ENCODE assay signal across 7 mouse cellular contexts in the genomic region with DNA sequence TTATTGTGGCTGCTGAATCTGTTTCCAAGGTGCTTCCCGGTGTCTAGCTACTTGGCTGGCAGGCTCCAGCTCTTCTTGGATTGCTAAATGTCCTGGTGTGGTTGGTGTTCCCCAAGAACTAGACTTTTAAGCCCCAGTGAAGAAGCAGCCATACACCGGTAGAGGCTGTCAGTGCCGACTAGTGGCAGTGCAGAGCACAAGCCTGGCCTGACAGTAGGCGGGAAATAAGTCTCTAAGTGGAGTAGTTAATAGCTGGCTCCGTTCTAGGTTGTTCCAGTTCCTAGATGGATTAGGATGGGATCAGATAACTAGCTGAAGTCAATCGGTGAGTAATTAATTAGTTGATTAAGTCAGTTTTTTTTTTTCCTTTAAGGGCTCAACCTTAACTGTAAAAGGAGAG. TPM values are rescaled to one million over a fixed set of nuclear protein-coding genes. Genes with fewer than 3 reads are reported as not detected.
DNase-seq lines count a peak whose midpoint lies in the region; ATAC-seq lines count a peak whose summit lies in the region.

No protein-coding gene starts in this region.

- no peak for DNase-seq in heart, embryonic 10.5 days (ENCODE audit: low spot score)
- DNase-seq in A20 (ENCODE audit: low read depth, low spot score), result peak; percentile 52
- peak; percentile 32 to 35 for DNase-seq in CD8-positive naive resting alpha-beta T cell, adult 2 months (ENCODE audit: low read depth in 2 of 2, low spot score in 2 of 2)
- peak; percentile 43 to 58 for DNase-seq in heart, postnatal 10 days
- DNase-seq in lung, postnatal 14 days, result peak; percentile 39
- no peak for DNase-seq in frontal cortex, postnatal 36 days (ENCODE audit: low spot score in 2 of 2)

- H3K36me3 ChIP-seq in heart, embryonic 14.5 days (ENCODE audit: control insufficient read depth, insufficient read depth, low read length), result peaks cover 43% of the 10 kb centered on the region
- peaks cover 42% of the 10 kb centered on the region for H3K36me3 ChIP-seq in heart, embryonic 10.5 days

- no peaks in the 10 kb centered on the region for H3K27me3 ChIP-seq in heart, embryonic 14.5 days (ENCODE audit: control insufficient read depth, insufficient read depth, low read length)
- H3K27me3 ChIP-seq in heart, embryonic 10.5 days (ENCODE audit: insufficient read depth, poor library complexity, severe bottlenecking), result no peaks in the 10 kb centered on the region

- H3K9ac ChIP-seq in heart, embryonic 14.5 days (ENCODE audit: low read length), result no peak overlapping the region

- no peak overlapping the region for H3K4me3 ChIP-seq in heart, embryonic 14.5 days (ENCODE audit: control insufficient read depth in 1 of 2, insufficient read depth in 1 of 2, low read depth in 1 of 2, low read length in 2 of 2)
- H3K4me3 ChIP-seq in heart, embryonic 10.5 days, result no peak overlapping the region

- peak overlapping the region; percentile 95; the same call in 1 of the 2 replicates for H3K4me2 ChIP-seq in heart, embryonic 14.5 days (ENCODE audit: low read length)

- intact Hi-C loops in heart, postnatal 10 days (cut with DNase I), result no loop called here

- WGBS in heart, embryonic 14.5 days, result 38% methylated on average over 6 of the region's 6 CpGs
- 59% methylated on average over 6 of the region's 6 CpGs for WGBS in heart, embryonic 10.5 days

- peaks cover 6 to 33% of the 10 kb centered on the region in 2 experiments for H3K4me1 ChIP-seq in heart, embryonic 14.5 days (ENCODE audit: control insufficient read depth in 2 of 2, insufficient read depth in 2 of 2, low read length in 2 of 2)
- H3K4me1 ChIP-seq in heart, embryonic 10.5 days, result peaks cover 32% of the 10 kb centered on the region

- ATAC-seq in heart, embryonic 14.5 days (ENCODE audit: insufficient number of reproducible peaks, insufficient read depth, low FRiP score, low read depth), result no peak

- no peak overlapping the region for H3K27ac ChIP-seq in heart, embryonic 14.5 days (replicated peaks in 1 of 2; ENCODE audit: control insufficient read depth in 1 of 2, insufficient read depth in 1 of 2, low read depth in 2 of 2, low read length in 2 of 2)
- no peak overlapping the region for H3K27ac ChIP-seq in heart, embryonic 10.5 days

- H3K9me3 ChIP-seq in heart, embryonic 14.5 days (ENCODE audit: control insufficient read depth, low read length), result no peaks in the 10 kb centered on the region
- H3K9me3 ChIP-seq in heart, embryonic 10.5 days, result no peaks in the 10 kb centered on the region

RNA-seq across cellular contexts. Expression of a gene that starts 3.9 kb away (rescaled TPM):
- 9.3 and 9.6 TPM in 2 replicates for polyA plus RNA-seq in heart, embryonic 14.5 days (2014; fragmentation: Nextera tagmentation; extraction: Ambion mirVana)
- polyA plus RNA-seq in heart, embryonic 10.5 days (2016; fragmentation: Nextera tagmentation; extraction: Ambion mirVana), result 14.1 and 15.6 TPM in 2 replicates
- total RNA-seq in heart, postnatal 10 days (2021), result 1 to 10 TPM; 8.9 to 9.2 TPM

RNA-seq across cellular contexts. Expression of a gene that starts 40.3 kb away (rescaled TPM):
- 102 and 106 TPM in 2 replicates for polyA plus RNA-seq in heart, embryonic 14.5 days (2014; fragmentation: Nextera tagmentation; extraction: Ambion mirVana)
- 74.9 and 90.0 TPM in 2 replicates for polyA plus RNA-seq in heart, embryonic 10.5 days (2016; fragmentation: Nextera tagmentation; extraction: Ambion mirVana)
- 10 to 100 TPM; 48.5 to 49.9 TPM for total RNA-seq in heart, postnatal 10 days (2021)

RNA-seq across cellular contexts. Expression of a gene that starts 40.4 kb away (rescaled TPM):
- polyA plus RNA-seq in heart, embryonic 14.5 days (2014; fragmentation: Nextera tagmentation; extraction: Ambion mirVana), result 13.9 and 16.8 TPM in 2 replicates
- 20.4 and 22.4 TPM in 2 replicates for polyA plus RNA-seq in heart, embryonic 10.5 days (2016; fragmentation: Nextera tagmentation; extraction: Ambion mirVana)
- 1 to 10 TPM; 8.2 to 8.9 TPM for total RNA-seq in heart, postnatal 10 days (2021)

Comparison
In these comparisons a context has a peak if more than half of its experiments do, and no peak if none do; other contexts are left out.
1. DNase-seq: peak in A20 (single experiment), CD8-positive naive resting alpha-beta T cell, adult 2 months (2 of 2), heart, postnatal 10 days (2 of 2) and lung, postnatal 14 days (single experiment); none in heart, embryonic 10.5 days (single experiment) and frontal cortex, postnatal 36 days (0 of 2).